Mouse (Mus musculus): ENCODE measurements around the gene Myadml2. TPM values are rescaled to one million over a fixed set of nuclear protein-coding genes. Genes with fewer than 3 reads are reported as not detected.

Gene Myadml2
- polyA plus RNA-seq (2014; fragmentation: Illumina TruSeq; extraction: RNeasy Lipid Tissue Mini Kit (QIAGEN cat#74804); ENCODE audit: low replicate concordance): not detected

GRCm38 (mm10) chr11:120648001-120648476 is at the start of gene Myadml2:
Myadml2 (minus strand) TSS chr11:120648158.

DNA sequence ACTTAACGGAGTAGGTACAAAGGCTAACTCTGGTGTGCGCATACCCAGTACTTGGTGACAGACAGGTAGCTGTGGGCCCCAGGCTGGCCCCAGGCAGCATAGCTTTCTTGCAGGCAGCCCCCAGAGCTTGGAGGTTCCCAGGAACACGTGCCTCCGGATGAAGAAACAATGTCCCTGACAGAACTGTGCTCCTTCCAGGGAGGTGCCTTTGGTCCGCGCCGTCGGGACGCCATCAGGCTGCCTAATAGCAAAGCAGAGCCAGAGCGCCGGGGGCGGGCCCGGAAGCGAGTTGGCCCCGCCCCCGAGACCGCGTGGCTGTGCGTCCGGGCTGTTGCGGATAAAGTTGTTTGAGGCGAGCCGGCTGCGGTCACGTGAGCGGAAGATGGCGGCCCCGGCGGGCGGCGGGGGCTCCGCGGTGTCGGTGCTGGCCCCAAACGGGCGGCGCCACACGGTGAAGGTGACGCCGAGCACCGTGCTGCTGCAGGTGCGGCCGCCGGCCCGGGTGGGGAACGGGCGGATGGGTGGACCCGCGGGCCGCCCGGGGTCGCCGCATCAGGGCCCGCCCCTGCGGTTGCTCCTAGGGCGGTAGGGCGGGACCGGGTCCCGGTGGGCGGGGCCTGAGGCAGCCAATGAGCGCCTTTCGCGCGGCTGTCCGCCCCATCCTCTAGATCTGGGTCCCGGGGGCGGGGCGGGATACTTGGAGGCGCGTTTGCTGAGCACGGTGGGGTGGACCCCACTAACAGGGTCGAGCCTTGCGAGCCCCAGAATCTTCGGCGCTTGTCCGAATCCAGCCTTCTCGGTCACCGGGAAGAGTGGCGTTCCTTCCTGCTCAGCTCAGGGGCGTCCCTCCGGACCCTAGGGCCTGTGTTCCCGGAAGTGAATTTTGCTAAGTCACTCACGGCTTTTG is 25.0 kb upstream of the Myadml2 start, which contains the start of gene Aspscr1:
Aspscr1 (plus strand) TSS at position 287 of the 907 bp plus-strand sequence.

GRCm38 (mm10) chr11:120661076-120661460 is 13.1 kb upstream of the Myadml2 start, which contains the start of gene Notum:
Notum (minus strand) TSS chr11:120661175.

GRCm38 (mm10) chr11:120643601-120643987 is 4.4 kb downstream of the Myadml2 start, which contains the start of gene Pycr1:
Pycr1 (minus strand) TSS chr11:120643769.

DNA sequence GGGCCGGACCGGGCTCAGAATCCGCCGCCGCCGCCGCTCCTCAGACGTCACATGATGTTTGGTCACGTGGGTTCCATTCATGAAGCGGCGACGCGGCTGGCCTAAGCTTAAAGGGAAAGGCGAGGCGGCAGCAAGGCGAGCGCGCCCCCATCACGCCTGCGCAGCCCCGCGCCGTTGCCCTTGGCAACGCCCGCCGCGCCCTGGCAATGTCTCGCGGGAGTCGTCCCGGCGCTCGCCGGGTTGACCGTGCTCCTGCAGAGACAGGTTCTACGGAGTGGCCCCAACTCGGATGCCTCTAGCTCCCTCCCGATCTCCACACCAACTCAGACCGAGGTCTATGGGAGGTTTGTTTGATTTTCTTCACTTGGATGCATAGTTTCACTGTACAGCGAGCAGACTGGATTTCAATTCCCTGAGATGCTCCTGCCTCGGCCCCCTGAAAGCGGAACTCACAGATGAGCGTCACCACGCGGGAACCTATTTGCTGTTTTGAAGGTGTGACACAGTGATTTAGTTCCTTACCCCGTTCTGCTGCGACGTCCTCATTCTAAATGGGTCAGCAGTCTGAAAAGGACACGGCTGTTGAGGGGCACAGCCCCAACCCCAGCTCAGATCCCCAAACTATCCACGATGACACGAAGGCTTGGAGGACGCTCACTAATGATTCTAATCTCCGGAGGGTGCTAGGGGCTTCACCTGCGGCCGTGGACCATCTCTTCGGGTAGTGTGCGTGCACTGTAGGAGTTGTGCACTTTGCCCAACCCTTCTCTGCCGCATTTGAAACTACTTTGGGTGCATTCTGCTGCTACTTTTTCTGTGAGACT is 14.2 kb downstream of the Myadml2 start, which contains the start of gene Mafg:
Mafg (minus strand) TSS at position 81 of the 824 bp plus-strand sequence.

DNA sequence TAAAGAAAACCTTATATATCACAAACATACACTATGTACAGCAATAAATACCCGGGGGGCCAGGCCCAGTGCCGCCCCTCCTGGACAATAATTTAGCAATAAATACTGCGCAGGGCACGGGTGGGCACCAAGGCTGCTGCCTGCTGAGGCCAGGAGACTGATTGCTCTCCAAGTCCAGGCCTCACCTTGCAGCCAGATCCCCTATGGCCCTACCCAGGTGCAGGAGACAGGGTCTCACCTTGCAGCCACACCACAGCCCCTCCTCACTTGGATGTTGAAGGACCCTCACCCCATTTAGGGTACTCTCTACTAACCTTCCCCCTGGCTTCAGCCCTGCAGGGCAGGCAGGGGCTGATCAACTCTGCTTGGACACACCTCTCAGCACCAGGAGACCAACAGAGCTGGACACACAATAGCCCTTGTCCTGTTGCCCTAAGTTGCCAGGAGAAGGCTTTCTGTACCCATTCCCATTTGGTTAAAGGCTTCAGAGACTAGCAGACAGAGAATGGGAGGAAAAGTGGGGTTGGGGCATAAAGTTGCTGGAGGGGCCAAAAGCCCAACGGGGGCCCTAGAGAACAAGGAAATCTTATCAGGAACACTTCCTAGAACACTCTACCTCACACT is 22.7 kb downstream of the Myadml2 start, which contains the start of gene Sirt7:
Sirt7 (minus strand) TSS at position 89 of the 624 bp plus-strand sequence.

GRCm38 (mm10) chr11:120617519-120618112 is 30.3 kb downstream of the Myadml2 start, which contains the start of gene Pcyt2:
Pcyt2 (minus strand) TSS chr11:120617936.

DNA sequence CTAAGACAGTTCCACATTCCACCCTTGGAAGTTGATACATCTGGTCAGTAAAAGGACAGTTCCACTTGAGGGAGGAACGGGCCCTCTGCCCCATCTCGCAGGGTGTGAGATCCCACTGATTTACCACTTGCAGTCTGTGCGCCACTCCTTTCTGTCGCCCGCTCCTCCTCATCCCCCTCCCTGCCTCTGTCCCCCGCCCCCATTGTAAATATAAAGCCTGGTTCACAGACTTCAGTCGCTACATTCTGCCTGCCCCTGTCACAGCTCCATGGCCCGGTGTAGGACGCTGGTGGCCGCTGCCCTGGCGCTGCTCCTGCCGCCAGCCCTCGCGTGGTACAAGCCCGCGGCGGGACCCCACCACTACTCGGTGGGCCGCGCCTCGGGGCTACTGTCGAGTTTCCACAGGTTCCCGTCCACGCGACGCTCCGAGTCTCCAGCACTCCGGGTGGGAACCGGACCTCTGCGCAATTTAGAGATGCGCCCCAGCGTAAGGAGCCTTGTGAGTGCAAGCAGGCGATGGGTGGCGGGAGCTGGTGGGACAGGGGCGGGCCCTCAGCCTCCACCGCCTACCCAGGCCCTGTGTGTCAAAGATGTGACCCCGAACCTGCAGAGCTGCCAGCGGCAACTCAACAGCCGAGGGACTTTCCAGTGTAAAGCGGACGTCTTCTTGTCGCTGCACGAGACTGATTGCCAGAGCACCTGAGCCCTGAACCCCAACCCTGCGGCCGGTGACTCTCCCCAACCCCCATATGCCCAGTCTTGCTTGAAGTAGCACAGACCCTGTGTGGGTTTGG is 39.5 kb downstream of the Myadml2 start, which contains the start of gene Npb:
Npb (plus strand) TSS at position 237 of the 794 bp plus-strand sequence.

DNA sequence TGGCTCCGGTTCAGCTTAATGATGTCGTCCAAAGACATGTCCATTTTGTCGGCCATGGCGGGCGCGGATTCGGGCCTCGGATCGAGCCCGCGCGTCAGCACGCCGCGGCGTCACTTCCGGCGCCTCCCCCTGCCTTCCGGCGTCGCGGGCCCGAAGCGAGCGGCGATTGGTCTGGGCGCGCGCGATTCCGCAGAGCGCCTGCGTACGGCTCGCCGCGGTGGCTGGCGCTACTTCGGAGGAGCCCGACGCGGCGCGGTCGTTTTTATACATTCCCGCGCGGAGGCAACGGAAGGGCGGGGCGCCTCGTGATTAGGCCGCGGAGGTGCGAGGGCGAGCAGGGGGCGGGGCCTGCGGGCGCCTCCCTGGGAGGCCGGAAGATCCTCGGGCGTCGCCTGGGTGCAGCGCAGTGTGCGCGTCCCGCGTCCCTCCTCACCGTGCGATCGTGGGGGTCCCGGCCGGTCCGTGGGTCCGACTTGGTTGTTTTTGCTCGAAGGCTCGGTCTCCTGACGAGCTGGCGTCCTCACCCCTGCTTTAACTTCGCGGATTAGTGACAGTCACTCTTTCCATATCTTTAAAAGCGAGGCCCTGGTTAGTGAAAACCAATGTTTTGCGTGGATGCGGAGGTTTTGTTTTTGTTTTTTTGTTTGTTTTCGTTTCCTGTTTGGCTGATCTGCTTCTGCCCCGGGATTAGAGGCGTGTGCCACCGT is 49.5 kb downstream of the Myadml2 start, which contains the start of the genes Alyref and Anapc11:
Alyref (minus strand) TSS at position 83 of the 707 bp plus-strand sequence.
Anapc11 (plus strand) TSS at position 139 of the 707 bp plus-strand sequence.

Other genes with a start within 250 kb of the Myadml2 start
- gene Nploc4, start 210.4 kb downstream of the Myadml2 start, polyA plus RNA-seq (2014; fragmentation: Illumina TruSeq; extraction: RNeasy Lipid Tissue Mini Kit (QIAGEN cat#74804); ENCODE audit: low replicate concordance): 10.0 TPM
- gene Tspan10, start 205.5 kb downstream of the Myadml2 start, polyA plus RNA-seq (2014; fragmentation: Illumina TruSeq; extraction: RNeasy Lipid Tissue Mini Kit (QIAGEN cat#74804); ENCODE audit: low replicate concordance): not detected
- not detected for gene Pde6g, start 194.7 kb downstream of the Myadml2 start, polyA plus RNA-seq (2014; fragmentation: Illumina TruSeq; extraction: RNeasy Lipid Tissue Mini Kit (QIAGEN cat#74804); ENCODE audit: low replicate concordance)
- gene Oxld1, start 190.1 kb downstream of the Myadml2 start, polyA plus RNA-seq (2014; fragmentation: Illumina TruSeq; extraction: RNeasy Lipid Tissue Mini Kit (QIAGEN cat#74804); ENCODE audit: low replicate concordance): not detected
- 6.7 TPM for gene Ccdc137, start 190.0 kb downstream of the Myadml2 start, polyA plus RNA-seq (2014; fragmentation: Illumina TruSeq; extraction: RNeasy Lipid Tissue Mini Kit (QIAGEN cat#74804); ENCODE audit: low replicate concordance)
- 5.3 TPM for gene Arl16, start 180.6 kb downstream of the Myadml2 start, polyA plus RNA-seq (2014; fragmentation: Illumina TruSeq; extraction: RNeasy Lipid Tissue Mini Kit (QIAGEN cat#74804); ENCODE audit: low replicate concordance)
- 1.6 TPM for gene Mrpl12, start 163.5 kb downstream of the Myadml2 start, polyA plus RNA-seq (2014; fragmentation: Illumina TruSeq; extraction: RNeasy Lipid Tissue Mini Kit (QIAGEN cat#74804); ENCODE audit: low replicate concordance)
- gene Slc25a10, start 156.3 kb downstream of the Myadml2 start, polyA plus RNA-seq (2014; fragmentation: Illumina TruSeq; extraction: RNeasy Lipid Tissue Mini Kit (QIAGEN cat#74804); ENCODE audit: low replicate concordance): 1.6 TPM
- gene Gcgr, start 117.5 kb downstream of the Myadml2 start, polyA plus RNA-seq (2014; fragmentation: Illumina TruSeq; extraction: RNeasy Lipid Tissue Mini Kit (QIAGEN cat#74804); ENCODE audit: low replicate concordance): not detected
- not detected for gene Mcrip1, start 98.4 kb downstream of the Myadml2 start, polyA plus RNA-seq (2014; fragmentation: Illumina TruSeq; extraction: RNeasy Lipid Tissue Mini Kit (QIAGEN cat#74804); ENCODE audit: low replicate concordance)
- not detected for gene Ppp1r27, start 97.0 kb downstream of the Myadml2 start, polyA plus RNA-seq (2014; fragmentation: Illumina TruSeq; extraction: RNeasy Lipid Tissue Mini Kit (QIAGEN cat#74804); ENCODE audit: low replicate concordance)
- gene P4hb, start 74.9 kb downstream of the Myadml2 start, polyA plus RNA-seq (2014; fragmentation: Illumina TruSeq; extraction: RNeasy Lipid Tissue Mini Kit (QIAGEN cat#74804); ENCODE audit: low replicate concordance): 728 TPM
- 24.2 TPM for gene Arhgdia, start 66.5 kb downstream of the Myadml2 start, polyA plus RNA-seq (2014; fragmentation: Illumina TruSeq; extraction: RNeasy Lipid Tissue Mini Kit (QIAGEN cat#74804); ENCODE audit: low replicate concordance)
- gene Alyref, start 49.8 kb downstream of the Myadml2 start, polyA plus RNA-seq (2014; fragmentation: Illumina TruSeq; extraction: RNeasy Lipid Tissue Mini Kit (QIAGEN cat#74804); ENCODE audit: low replicate concordance): 18.5 TPM
- 8.2 TPM for gene Anapc11, start 49.7 kb downstream of the Myadml2 start, polyA plus RNA-seq (2014; fragmentation: Illumina TruSeq; extraction: RNeasy Lipid Tissue Mini Kit (QIAGEN cat#74804); ENCODE audit: low replicate concordance)
- not detected for gene Npb, start 39.7 kb downstream of the Myadml2 start, polyA plus RNA-seq (2014; fragmentation: Illumina TruSeq; extraction: RNeasy Lipid Tissue Mini Kit (QIAGEN cat#74804); ENCODE audit: low replicate concordance)
- gene Pcyt2, start 30.2 kb downstream of the Myadml2 start, polyA plus RNA-seq (2014; fragmentation: Illumina TruSeq; extraction: RNeasy Lipid Tissue Mini Kit (QIAGEN cat#74804); ENCODE audit: low replicate concordance): 28.6 TPM
- 9.2 TPM for gene Sirt7, start 22.9 kb downstream of the Myadml2 start, polyA plus RNA-seq (2014; fragmentation: Illumina TruSeq; extraction: RNeasy Lipid Tissue Mini Kit (QIAGEN cat#74804); ENCODE audit: low replicate concordance)
- gene Mafg, start 14.6 kb downstream of the Myadml2 start, polyA plus RNA-seq (2014; fragmentation: Illumina TruSeq; extraction: RNeasy Lipid Tissue Mini Kit (QIAGEN cat#74804); ENCODE audit: low replicate concordance): 10.0 TPM
- gene Pycr1, start 4.4 kb downstream of the Myadml2 start, polyA plus RNA-seq (2014; fragmentation: Illumina TruSeq; extraction: RNeasy Lipid Tissue Mini Kit (QIAGEN cat#74804); ENCODE audit: low replicate concordance): 1.4 TPM
- not detected for gene Notum, start 13.0 kb upstream of the Myadml2 start, polyA plus RNA-seq (2014; fragmentation: Illumina TruSeq; extraction: RNeasy Lipid Tissue Mini Kit (QIAGEN cat#74804); ENCODE audit: low replicate concordance)
- gene Aspscr1, start 24.8 kb upstream of the Myadml2 start, polyA plus RNA-seq (2014; fragmentation: Illumina TruSeq; extraction: RNeasy Lipid Tissue Mini Kit (QIAGEN cat#74804); ENCODE audit: low replicate concordance): 3.6 TPM
- not detected for gene Cenpx, start 65.6 kb upstream of the Myadml2 start, polyA plus RNA-seq (2014; fragmentation: Illumina TruSeq; extraction: RNeasy Lipid Tissue Mini Kit (QIAGEN cat#74804); ENCODE audit: low replicate concordance)
- gene Lrrc45, start 65.8 kb upstream of the Myadml2 start, polyA plus RNA-seq (2014; fragmentation: Illumina TruSeq; extraction: RNeasy Lipid Tissue Mini Kit (QIAGEN cat#74804); ENCODE audit: low replicate concordance): 0.33 TPM
- not detected for gene Rac3, start 73.3 kb upstream of the Myadml2 start, polyA plus RNA-seq (2014; fragmentation: Illumina TruSeq; extraction: RNeasy Lipid Tissue Mini Kit (QIAGEN cat#74804); ENCODE audit: low replicate concordance)
- not detected for gene Dcxr, start 79.1 kb upstream of the Myadml2 start, polyA plus RNA-seq (2014; fragmentation: Illumina TruSeq; extraction: RNeasy Lipid Tissue Mini Kit (QIAGEN cat#74804); ENCODE audit: low replicate concordance)
- not detected for gene Cbr2, start 84.0 kb upstream of the Myadml2 start, polyA plus RNA-seq (2014; fragmentation: Illumina TruSeq; extraction: RNeasy Lipid Tissue Mini Kit (QIAGEN cat#74804); ENCODE audit: low replicate concordance)
- not detected for gene Hmga1b, start 114.6 kb upstream of the Myadml2 start, polyA plus RNA-seq (2014; fragmentation: Illumina TruSeq; extraction: RNeasy Lipid Tissue Mini Kit (QIAGEN cat#74804); ENCODE audit: low replicate concordance)
- gene Rfng, start 136.0 kb upstream of the Myadml2 start, polyA plus RNA-seq (2014; fragmentation: Illumina TruSeq; extraction: RNeasy Lipid Tissue Mini Kit (QIAGEN cat#74804); ENCODE audit: low replicate concordance): not detected
- 4.1 TPM for gene Gps1, start 136.1 kb upstream of the Myadml2 start, polyA plus RNA-seq (2014; fragmentation: Illumina TruSeq; extraction: RNeasy Lipid Tissue Mini Kit (QIAGEN cat#74804); ENCODE audit: low replicate concordance)
- 2.2 TPM for gene Dus1l, start 148.2 kb upstream of the Myadml2 start, polyA plus RNA-seq (2014; fragmentation: Illumina TruSeq; extraction: RNeasy Lipid Tissue Mini Kit (QIAGEN cat#74804); ENCODE audit: low replicate concordance)
- 1.3 TPM for gene Fasn, start 176.4 kb upstream of the Myadml2 start, polyA plus RNA-seq (2014; fragmentation: Illumina TruSeq; extraction: RNeasy Lipid Tissue Mini Kit (QIAGEN cat#74804); ENCODE audit: low replicate concordance)

Data from small intestine, adult 10 weeks (tissue).